Mouse (Mus musculus): Measurements from ENCODE around the gene Rtl6.

Rtl6 gene

DNA sequence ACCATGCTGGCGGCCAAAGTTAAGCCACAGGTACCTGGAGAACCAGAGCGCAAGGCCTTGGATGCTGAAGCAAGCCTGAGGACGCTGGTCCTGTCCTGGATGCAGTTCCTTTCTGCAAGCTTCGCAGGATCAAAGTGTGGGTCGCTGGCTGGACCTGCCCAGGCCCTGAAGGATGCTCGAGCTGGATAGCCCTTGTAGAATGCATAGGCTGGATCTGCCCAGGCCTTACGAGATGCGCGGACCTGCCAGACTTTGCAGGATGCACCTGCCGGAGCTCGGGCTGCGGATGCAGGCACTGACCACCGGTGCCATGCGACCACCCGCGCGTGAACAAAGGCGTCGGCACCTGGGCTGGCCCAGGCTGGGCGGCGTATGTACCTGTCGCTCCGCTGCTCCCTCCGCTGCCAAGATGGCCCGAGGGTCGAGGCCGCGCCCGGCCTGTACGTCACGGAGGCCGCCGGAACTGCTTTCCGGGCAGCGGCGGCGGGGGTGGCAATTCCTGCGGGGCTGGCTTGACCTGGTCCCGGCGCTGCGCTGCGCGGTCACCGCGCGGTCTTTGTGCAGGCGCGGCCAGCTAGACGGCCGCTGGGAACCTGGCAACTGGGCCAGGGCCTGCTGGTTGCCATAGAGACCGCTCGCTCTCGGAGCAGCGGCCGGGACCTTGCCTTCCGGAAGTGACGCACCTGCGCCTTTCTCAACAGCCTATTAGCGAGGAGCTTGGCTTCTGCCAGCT lies at the start of gene Rtl6:
Rtl6 (minus strand) TSS at position 635 of the 733 bp plus-strand sequence.
- DNase-seq (ENCODE audit: low read depth, low spot score), result peak; percentile 77

DNA sequence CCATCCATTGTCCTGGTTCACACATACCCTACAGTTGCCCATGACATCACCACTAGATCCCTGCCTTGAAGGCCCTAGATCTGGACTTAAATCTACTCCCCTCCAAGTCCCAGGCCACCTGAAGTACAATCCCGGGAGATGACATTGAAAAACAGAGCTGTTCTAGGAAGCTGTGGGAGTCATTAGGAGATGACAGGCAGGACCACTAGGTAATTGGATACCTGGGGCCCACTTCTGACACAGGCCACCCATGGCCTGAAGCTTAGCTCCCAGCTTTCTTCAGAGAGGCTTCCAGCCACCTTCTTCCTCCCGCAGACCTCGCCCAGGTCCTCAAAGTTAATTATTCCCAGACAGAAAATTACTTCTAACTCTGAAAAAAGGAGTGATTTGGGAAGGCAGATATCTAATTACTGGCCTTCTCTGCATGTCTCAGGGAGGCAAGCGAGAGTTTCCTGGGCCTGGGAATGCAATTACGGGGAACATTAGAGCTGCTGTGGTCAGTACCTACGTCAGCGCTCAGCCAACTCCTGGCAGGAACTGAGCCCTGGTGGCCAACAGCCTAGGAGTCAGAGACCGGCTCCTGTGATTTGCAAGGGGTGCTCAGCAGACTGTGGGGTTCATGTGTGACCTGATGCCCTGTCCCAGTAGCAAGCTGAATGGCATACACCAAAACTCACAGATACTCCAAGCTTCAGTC lies 45.8 kb upstream of the Rtl6 start:
- DNase-seq (ENCODE audit: low read depth, low spot score), result no peak

DNA sequence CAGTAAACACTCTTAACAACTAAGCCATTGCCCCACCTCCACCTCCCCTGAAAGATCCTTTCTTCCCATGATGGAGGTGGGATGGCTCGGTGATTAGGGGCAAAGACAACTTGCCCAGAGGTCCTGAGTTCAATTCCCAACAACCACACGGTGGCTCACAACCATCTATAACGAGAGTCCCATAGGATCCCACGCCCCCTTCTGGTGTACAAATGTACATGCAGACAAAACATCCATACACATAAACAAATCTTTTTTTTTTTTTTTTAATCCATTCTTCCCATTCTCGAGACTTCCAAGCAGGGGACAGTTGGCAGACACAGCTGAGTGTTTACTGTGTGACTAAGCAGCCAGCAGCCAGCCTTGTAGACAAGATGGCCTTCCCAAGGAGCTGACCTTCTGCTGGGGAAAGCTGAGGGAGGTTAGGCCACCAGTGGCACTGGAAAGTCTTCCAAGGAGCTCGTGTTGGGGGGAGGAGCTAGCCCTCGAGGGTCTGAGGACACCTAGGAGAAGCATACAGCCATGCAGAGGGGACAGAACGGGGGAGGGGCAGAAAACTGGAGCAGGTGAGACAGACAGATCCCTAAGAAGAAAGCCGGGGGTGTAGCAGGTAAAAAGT lies 43.5 kb upstream of the Rtl6 start:
- no peak for DNase-seq (ENCODE audit: low read depth, low spot score)

DNA sequence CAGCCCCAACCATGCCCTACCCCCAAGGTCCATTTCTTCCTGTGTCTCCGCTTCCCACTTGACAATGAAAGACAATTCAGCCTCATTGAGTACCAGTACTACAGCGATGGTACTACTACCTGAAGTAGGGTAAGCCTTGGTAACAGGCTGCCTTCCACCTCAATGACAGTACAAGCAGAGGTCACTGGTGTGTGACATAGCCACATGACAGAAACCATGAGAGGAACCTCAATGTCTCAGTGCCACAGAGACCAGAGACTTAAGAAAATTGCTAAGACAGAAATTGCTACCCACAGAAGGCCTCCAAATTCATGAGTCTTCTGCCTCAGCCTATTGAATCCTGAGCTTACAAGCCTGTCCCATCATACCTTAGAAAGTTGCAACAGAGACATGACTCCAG lies 41.3 kb upstream of the Rtl6 start:
- DNase-seq (ENCODE audit: low read depth, low spot score), result no peak

DNA sequence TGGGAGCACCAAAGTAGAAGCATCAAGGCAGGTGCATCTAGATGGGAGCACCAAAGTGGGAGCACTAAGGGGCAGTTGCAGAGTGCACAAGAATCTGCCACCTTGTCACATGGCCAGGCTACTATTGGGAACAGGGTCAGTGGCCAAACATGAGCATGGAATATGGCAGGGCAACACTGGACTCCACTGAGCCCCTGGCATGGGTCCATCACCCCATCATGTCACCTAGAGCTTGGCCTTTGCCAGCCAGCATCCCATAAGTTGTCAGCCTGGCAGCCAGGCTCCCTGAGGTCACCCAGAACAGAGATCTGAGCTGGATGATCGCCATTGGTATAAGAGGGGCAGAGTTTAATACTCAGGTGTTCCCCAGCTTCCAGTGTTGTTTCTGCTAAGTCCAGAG lies 40.2 kb upstream of the Rtl6 start:
- no peak for DNase-seq (ENCODE audit: low read depth, low spot score)

DNA sequence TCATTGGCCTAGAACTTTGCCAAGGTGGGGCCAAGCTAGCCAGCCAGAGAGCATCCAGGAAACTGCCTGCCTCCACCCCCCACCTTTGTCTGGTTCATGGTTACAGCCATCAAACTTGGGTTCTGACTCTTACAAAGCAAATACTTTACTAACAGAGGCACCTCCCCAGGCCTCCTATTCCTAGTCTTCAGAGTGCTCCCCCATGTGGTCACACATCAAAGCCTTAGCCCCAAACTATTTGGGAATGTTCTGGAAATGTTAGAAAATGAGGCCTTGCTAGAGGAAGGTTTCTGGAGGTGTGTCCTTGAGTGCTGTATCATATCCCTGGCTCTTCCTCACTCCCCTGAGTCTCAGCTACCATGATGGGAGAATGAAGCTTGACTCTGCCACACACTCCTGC lies 39.4 kb upstream of the Rtl6 start:
- no peak for DNase-seq (ENCODE audit: low read depth, low spot score)

DNA sequence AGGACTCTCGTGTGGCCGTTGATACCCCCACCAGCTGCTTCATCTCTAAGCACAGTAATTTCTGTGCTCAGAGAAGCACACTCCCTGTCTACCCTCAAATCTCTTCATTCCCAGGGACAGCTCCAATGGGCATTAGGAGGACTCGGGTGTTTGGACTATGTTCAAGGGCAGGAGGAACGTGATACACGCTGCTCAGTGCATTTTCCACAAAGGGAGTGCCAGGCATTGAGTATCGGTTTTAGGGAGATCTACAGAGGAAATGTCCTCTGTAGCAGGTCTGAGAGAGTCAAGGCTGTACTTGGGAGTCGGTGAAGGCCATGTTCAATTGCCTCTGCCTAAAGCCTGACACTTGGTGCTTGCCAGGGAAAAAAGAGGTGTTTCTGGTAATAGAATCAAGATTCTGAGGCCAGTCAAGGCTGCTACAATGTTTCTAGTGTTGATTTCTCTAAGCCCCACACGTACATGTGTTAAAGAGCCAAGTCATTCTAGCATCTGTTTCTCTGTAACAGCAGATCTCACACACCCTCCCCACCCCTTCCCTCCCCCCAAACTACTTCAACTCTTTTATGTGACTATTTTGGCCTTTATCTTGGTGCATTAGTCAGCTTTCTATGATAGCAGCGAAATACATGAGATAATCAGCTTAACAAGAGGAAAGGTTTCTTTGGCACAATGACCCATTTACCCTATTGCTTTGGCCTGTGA lies 37.8 kb upstream of the Rtl6 start:
- no peak for DNase-seq (ENCODE audit: low read depth, low spot score)

DNA sequence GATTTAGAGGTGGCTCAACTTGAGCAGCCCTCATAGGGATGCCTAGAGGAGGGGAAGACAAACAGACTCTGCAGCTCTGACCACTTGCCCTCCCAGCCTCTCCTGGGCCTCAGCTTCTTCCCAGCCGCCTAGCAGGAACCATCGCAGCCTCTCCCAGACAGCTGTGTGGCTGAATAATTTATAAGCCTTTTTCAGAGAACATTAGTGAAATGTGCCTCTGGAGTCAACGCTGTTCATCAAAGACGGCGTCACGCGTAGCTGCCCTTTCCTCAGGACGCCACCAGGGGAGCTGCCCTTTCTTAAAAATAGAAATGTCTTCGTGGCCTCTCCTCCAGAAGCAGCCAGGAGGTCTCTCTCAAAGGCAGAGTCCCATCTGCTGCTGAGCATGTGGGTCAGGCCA lies 35.9 kb upstream of the Rtl6 start:
- DNase-seq (ENCODE audit: low read depth, low spot score), result no peak

DNA sequence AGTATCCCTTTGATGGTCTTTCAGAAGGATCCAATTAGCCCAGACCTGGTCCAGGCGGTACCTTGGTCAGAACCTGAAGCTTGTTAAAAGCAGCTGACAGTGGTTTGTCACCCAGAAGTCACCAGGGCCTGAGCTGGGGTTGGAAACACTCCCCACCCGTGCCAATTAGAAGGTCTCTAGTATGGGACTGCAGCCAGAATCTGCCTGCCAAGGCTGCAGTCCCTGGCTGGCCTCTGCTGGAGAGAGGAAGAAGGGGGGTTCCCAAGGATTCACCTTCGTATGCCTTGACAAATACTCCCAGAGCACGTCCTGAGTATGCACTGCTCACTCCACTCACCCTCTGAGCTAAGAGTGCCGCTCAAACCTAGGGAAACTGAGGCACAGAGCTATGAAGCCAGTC lies 34.6 kb upstream of the Rtl6 start:
- no peak for DNase-seq (ENCODE audit: low read depth, low spot score)

DNA sequence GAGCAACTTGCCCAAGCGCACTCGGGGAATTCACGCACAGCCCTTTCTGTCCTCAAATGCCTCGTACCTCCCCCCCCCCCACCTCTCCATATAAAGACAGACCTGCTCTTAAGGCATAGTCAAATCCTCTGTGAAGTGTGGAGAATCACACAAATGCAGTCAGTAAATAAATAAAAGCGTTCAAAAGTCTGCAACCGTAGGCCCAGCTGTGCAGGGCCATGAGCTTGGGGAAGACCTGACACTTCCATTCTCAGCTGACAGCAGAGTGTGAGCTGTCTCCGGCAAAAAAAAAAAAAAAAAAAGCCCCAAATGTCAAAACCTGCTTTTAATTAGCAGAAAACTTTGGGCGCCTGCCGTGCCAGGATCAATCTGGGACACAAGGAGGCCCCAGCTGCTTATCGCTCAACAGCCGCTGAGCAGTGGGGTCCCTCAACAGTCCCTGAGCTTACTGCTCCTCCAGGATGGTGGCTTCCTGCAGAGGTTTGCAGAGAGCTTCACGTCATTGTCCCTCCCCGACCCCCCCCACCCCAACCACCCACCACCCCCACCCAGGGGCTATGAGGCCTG lies 34.0 kb upstream of the Rtl6 start:
- DNase-seq (ENCODE audit: low read depth, low spot score), result no peak

DNA sequence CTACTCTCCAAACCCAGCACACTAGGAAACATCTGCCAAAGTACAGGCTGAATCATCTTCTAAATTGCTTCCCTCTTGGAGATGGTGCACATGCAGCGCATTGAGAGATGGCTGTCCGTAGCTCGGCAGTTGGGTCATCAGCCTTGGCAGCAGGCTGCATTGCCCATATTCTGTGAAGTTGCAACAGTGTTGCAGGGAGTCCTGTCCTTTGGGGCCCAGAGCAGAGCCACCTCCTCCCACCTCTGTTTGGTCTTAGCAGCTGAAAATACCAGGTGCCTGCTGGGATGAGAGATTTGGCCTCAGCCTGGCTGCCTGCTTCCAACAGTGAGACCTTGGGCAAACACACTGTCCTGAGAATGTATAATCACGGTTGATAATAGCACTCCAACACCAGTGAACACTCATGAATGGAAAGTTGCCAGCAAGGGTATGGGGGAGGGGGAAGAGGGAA lies 30.8 kb upstream of the Rtl6 start:
- DNase-seq (ENCODE audit: low read depth, low spot score), result no peak

DNA sequence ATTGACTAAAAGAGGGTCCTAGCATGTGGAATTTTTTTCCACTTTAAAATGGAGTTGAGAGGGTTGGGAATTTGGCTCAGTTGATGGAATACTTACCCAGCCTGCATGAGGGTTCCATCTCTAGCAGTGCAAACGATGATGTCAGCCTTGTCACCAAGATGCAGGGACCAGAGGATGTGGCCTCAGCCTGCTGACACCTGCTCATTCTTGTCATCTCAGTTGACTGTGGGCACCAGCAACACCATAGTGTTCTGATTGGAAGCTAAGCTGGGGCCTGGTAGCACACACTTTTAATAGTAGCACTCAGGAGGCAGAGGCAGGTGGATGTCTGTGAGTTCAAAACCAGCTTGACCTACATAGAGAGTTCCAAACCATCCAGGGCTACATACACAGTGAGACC lies 21.0 kb upstream of the Rtl6 start:
- DNase-seq (ENCODE audit: low read depth, low spot score), result no peak

DNA sequence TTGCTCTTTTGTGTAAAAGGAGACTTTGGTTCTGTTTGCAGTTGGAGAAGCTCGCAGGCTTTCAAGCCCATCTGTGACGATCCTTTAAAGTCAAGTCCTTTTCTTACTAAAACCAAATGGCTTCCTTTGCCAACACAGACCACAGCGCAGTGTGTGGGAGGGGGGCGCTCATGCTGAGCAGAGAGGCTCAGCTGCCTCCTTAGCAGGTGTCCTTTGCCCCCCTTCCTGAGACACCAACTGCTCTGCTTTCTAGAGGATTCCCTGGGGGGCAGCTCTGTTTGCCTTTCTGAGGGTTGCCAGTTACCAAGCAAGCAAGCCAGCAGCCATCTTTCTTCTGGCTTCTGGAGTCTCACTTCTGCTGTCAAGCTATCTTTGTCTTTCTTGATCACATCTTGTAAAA lies 19.4 kb upstream of the Rtl6 start:
- DNase-seq (ENCODE audit: low read depth, low spot score), result no peak

DNA sequence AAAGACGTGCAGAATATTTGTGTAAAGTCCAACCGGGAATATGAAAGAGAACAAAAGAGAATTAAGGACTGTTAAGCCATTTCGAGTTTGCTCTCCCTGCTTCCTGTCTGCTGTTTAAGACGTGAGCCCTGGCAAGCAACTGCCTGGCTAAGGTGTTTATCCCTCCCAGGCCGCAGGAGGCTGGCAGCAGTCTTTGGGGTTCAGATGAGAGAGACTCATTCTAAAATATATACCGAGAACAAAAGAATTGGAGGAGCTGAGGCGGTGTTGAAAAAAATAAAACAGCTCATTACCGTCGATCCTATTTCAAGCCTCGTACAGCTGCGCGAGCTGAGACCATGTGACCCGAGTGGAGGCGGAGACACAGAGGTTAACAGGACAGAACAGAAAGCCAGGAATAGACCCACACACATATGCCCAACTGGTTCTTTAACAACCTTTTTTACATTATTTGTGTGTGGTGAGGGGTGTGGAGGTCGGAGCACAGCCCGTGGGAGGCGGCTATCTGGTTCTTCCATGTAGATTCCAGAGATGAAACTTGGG lies 9.0 kb upstream of the Rtl6 start:
- no peak for DNase-seq (ENCODE audit: low read depth, low spot score)

DNA sequence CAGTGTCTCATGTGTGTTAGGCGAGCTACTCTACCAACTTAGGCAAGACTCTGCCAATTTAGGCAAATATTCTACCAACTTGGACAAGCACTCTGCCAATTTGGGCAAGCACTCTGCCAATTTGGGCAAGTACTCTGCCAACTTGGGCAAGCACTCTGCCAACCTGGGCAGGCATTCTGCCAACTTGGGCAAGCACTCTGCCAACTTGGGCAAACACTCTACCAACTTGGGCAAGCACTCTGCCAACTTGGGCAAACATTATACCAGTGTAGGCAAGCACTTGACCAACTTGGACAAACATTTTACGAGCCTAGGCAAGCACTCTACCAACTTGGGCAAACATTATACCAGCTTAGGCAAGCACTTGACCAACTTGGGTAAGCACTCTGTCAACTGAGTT lies 3.9 kb upstream of the Rtl6 start:
- no peak for DNase-seq (ENCODE audit: low read depth, low spot score)

DNA sequence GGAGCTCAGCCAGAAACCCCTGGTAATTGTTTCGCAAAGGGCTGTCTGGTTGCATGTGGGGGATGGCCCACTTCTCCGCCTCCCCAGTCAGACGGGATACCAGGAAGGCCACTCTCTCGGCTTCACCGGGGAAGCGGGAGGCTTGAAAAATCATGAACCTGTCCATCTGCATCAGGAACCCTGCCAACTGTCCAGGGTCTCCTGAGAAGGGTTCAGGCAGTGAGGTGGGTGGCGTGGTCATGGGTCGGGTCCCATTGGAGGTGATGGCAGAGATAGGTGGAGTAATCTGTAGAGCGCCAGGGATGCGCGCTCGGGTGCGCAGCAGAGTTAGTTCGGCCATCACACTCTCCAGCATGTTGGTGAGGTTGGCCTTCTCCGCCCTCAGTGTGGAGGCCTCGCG lies 949 bp downstream of the Rtl6 start:
- no peak for DNase-seq (ENCODE audit: low read depth, low spot score)

DNA sequence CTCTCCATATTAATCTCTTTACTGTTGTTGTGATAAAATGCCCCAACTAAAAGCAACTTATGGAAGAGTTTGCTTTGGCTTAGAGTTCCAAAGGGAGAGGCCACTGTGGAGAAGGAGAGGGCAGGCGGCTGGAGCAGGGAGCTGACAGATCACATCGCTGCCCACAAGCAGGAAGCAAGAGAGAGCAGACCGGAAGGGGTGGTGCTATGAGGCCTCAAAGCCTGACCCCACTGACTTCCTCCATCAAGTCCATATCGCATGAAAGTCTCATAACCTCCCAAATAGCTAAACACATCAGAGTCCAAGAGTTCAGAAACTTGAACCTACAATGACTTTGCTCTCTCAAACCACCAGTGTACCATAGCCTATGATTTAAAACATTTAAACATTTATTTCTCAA lies 6.6 kb downstream of the Rtl6 start:
- no peak for DNase-seq (ENCODE audit: low read depth, low spot score)

DNA sequence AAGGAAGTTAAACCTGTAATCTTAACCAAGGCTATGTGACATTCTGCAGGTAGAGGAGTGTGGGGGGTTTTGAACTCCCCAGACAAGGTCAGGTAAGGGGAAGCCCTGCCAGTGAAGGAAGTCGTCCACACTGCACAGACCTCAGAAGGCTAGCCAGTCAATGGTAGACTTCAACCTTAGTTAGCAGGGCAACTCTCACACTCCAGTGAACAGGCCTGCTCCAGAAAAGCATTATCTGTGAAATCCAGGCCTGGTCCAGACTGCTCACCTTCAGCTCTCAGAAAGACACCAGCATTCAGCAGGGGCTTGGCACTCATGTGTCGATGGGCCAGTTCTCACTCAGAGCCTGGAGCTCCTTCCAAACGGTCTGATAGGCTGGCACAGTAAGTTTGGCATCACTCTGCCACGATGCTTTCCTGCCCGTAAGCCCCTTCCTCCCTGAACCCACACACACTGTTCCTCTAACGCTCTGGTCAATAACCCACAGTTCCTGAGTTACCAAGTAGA lies 8.3 kb downstream of the Rtl6 start:
- no peak for DNase-seq (ENCODE audit: low read depth, low spot score)

DNA sequence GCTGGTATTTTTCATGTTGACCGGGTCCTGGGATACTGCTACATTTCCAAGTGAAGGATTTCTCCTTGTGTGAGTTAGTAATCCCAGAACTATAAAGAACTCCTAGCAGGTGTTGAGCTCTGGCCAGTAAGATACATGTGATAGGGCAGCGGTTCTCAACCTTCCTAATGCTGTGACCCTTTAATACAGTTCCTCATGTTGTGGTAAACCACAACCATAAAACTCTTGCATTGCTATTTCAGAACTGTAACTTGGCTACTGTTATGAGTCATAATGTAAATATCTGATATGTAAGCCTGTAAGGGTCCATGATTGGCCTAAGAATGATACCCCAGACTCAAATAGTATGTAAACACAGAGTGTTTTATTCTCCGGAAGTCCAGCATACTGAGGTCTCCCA lies 11.6 kb downstream of the Rtl6 start:
- no peak for DNase-seq (ENCODE audit: low read depth, low spot score)

DNA sequence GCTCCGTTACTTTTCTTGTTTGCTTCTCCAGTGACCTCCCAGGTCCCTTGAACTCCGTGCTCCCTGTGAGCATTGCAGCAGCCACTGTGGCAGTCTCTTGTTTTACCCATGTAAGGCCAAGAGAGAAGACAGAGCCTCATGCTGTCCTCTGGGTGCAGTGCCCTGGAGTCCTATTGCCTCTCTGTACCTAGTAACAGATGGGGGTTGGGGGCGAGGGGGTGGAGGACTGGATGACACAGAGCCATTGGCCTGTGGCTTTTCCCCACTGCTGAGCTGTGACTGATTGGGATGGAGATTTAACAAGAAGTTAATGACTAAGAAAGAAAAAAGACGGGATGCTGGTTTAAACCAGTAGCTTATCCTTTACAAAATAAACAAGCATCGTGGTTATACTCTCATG lies 16.4 kb downstream of the Rtl6 start:
- DNase-seq (ENCODE audit: low read depth, low spot score), result no peak

DNA sequence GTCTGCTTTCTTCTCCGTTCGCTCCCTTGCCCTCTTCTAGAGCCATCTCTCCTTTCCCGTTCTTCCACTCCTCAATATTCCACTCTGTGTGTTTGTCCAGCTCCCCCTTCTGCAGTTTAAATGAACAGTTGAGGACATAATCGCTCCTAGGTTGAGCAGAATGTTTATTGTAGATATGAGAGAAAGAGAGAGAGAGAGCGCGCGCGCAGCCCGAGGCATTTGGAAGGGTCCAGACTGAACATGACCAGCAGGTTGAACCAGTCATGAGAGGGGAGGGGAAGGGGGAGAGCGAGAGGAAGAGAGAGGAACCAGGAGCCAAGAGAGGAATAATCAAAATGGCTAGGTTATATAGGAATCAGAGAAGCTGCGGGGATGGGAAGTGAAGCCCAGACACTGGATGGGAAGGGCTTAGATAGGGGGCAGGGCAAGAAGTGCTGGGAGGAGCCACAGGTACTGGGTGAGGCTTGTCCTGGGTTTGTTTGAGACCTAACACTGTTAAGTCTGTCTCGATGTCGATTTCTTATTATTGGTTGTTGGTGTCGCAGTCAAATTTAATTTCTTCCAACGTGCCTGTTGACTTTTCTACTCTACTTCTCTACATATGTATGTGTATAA lies 18.5 kb downstream of the Rtl6 start:
- DNase-seq (ENCODE audit: low read depth, low spot score), result no peak
